Mouse (Mus musculus) E14TG2a.4 (cell line): Measurements from ENCODE around the gene Pkd1.

Experiments used
- CTCF ChIP-seq: conservative IDR thresholded peaks from 2 replicates; pipeline ENCODE4 v1.5.1; 2014; ENCODE audit warnings: low read length
- NANOG ChIP-seq: IDR thresholded peaks from 2 replicates; pipeline ENCODE4 v1.6.1; 2014; ENCODE audit warnings: borderline replicate concordance, low read length, mixed read lengths
- POU5F1 ChIP-seq: IDR thresholded peaks from 2 replicates; pipeline ENCODE4 v1.6.1; 2014; ENCODE audit warnings: low read length, borderline replicate concordance

- TF ChIP-seq CTCF (no peak), NANOG (no peak), POU5F1 (no peak)
Measured at GRCm38 (mm10) chr17:24593992-24594890, 44.6 kb downstream of the Pkd1 start.
